Mouse (Mus musculus) heart, embryonic 16.5 days (tissue): ENCODE results near the gene Defb21. TPM values are rescaled to one million over a fixed set of nuclear protein-coding genes. Genes with fewer than 3 reads are reported as not detected.

ENCODE experiments used
- ATAC-seq: fragments of 200-750 bp; cut with Nextera tagmentation; replicated peaks from 2 replicates; pipeline ENCODE4 v1.8.0; 2017; ENCODE audit warnings: moderate number of reproducible peaks; ENCODE audit not compliant: insufficient read depth, low FRiP score; ENCODE audit errors: extremely low read depth
- H3K27ac ChIP-seq: fragments of 300-500 bp; sonication (generic); 2 replicates; pipeline ENCODE4 v1.5.1; 2014; ENCODE audit warnings: mild to moderate bottlenecking, low read length, control low read depth, moderate library complexity
- H3K27me3 ChIP-seq: fragments of 300-500 bp; sonication (generic); 2 replicates; pipeline ENCODE4 v1.6.1; 2014; ENCODE audit warnings: low read length, mixed read lengths; ENCODE audit not compliant: control insufficient read depth, insufficient read depth
- H3K36me3 ChIP-seq: fragments of 300-500 bp; sonication (generic); 2 replicates; pipeline ENCODE4 v1.6.1; 2014; ENCODE audit not compliant: control insufficient read depth, insufficient read depth
- H3K4me1 ChIP-seq: fragments of 300-500 bp; sonication (generic); 2 replicates; pipeline ENCODE4 v1.6.1; 2014; ENCODE audit warnings: low read length, mixed read lengths; ENCODE audit not compliant: control insufficient read depth, insufficient read depth
- H3K4me2 ChIP-seq: fragments of 300-500 bp; sonication (generic); 2 replicates; pipeline ENCODE4 v1.6.1; 2014; ENCODE audit warnings: low read depth, mild to moderate bottlenecking, control low read depth, low read length
- H3K4me3 ChIP-seq: fragments of 300-500 bp; sonication (generic); 2 replicates; pipeline ENCODE4 v1.5.1; 2014; ENCODE audit warnings: mild to moderate bottlenecking, control low read depth, low read length
- H3K9ac ChIP-seq: fragments of 300-500 bp; sonication (generic); 2 replicates; pipeline ENCODE4 v1.6.1; 2014; ENCODE audit warnings: low read length, control low read depth
- H3K9me3 ChIP-seq: fragments of 300-500 bp; sonication (generic); replicated peaks from 2 replicates; pipeline ENCODE4 v1.6.1; 2016; ENCODE audit warnings: low read length; ENCODE audit not compliant: control insufficient read depth
- WGBS: fragments of 180-500 bp; shearing (Covaris S2); extraction: QIAGEN DNeasy Blood & Tissue Kit; methylation state at CpG from one replicate; pipeline ENCODE4 v1.1.7; 2014; 5-methylcytosine and 5-hydroxymethylcytosine counted together
- polyA plus RNA-seq: library from polyadenylated mRNA; unstranded; fragments of >200 nt; fragmentation: Nextera tagmentation; extraction: Ambion mirVana; gene quantifications from 2 replicates; pipeline ENCODE4 v1.2.1, GENCODE M21; 2015

Defb21 gene
- polyA plus RNA-seq, 1 experiment from 2014 or later, result not detected

GRCm38 (mm10) chr2:152556655-152557054, 15.9 kb upstream of the Defb21 start:
- Histone ChIP-seq H3K9ac (no peak overlapping the region), H3K36me3 (no peaks in the 10 kb centered on the region), H3K4me3 (no peak overlapping the region), H3K4me2 (no peak overlapping the region), H3K4me1 (no peaks in the 10 kb centered on the region), H3K27me3 (no peaks in the 10 kb centered on the region), H3K27ac (no peak overlapping the region), H3K9me3 (no peaks in the 10 kb centered on the region)
- WGBS, result 77% methylated on average over 7 of the region's 7 CpGs
- ATAC-seq, result no peak

DNA sequence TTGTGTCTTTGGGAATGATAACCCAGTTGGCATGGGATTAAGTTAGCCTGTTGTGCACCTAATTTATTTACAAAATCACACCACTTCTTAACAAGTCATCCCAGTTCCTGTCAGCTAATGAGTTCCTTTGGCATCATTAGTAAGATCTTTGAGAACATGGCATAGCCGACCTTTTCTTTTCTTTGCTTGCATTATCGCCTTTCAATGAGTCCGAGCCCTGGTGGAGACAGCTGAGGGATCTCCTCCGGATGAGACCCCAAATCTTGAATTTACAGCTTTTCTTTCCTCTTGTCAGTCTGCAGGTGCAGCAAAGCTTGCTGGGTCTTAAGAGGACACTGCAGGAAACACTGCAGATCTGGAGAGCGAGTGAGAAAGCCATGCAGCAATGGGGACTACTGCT, 3.5 kb upstream of the Defb21 start, which contains the start of gene Gm17416:
Gm17416 (plus strand) TSS at position 301 of the 400 bp plus-strand sequence.
- no peak within 1 kb of the TSS for H3K4me3 ChIP-seq
- no peaks in the 10 kb centered on the region for H3K4me1 ChIP-seq
- H3K9me3 ChIP-seq, result 0 out of 2 replicates have a peak, but pooled peaks cover 3% of the 10 kb centered on the region
- no peak for ATAC-seq
- no peak within 1 kb of the TSS for H3K4me2 ChIP-seq
- 82% methylated on average over 5 of the region's 5 CpGs for WGBS
- 0 out of 2 replicates have a peak, but pooled peaks cover 2% of the 10 kb centered on the region for H3K27me3 ChIP-seq
- no peaks in the 10 kb centered on the region for H3K36me3 ChIP-seq
- no peak within 1 kb of the TSS for H3K9ac ChIP-seq
- no peak within 1 kb of the TSS for H3K27ac ChIP-seq

DNA sequence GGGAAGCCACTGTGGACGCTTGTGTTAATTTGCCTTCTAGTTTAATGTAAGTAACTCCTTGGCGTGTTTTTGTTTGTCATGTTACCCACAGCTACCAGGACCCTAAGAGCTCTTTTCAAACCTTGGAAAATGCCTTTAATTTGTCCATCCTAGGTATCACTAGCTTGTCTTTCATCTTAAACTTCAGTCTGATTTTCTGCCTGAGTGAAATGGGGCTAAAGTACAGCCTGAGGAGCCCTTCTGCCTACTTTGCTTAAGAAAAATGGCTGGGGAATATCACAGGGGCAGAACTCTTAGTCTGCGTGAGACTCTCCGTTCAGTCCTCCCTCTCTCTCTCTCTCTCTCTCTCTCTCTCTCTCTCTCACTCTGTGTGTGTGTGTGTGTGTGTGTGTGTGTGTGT, 2.7 kb upstream of the Defb21 start:
- no peak overlapping the region for H3K9ac ChIP-seq
- H3K4me2 ChIP-seq, result no peak overlapping the region
- H3K36me3 ChIP-seq, result no peaks in the 10 kb centered on the region
- no peaks in the 10 kb centered on the region for H3K4me1 ChIP-seq
- H3K27me3 ChIP-seq, result 0 out of 2 replicates have a peak, but pooled peaks cover 2% of the 10 kb centered on the region
- 69% methylated on average over 4 of the region's 4 CpGs for WGBS
- H3K9me3 ChIP-seq, result 0 out of 2 replicates have a peak, but pooled peaks cover 3% of the 10 kb centered on the region
- H3K27ac ChIP-seq, result no peak overlapping the region
- H3K4me3 ChIP-seq, result no peak overlapping the region
- ATAC-seq, result no peak

DNA sequence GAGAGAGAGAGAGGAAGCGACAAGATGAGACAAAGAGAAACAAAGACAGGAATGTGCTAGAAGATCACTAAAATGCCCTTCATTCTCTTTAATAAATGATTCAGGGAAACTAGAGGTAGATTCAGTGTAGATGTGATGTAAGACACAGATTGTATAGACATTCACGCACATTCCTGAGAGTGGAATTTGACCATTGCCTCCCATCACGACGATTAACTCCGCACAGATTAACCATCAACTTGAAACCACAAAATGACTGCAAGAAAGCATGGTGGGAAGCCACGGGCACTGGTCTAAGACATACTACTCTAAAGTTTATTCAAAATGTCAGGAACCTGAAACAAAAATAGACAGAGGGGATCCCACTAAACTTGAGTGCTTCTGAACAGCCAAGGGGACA, 2.2 kb upstream of the Defb21 start:
- 66% methylated on average over 6 of the region's 6 CpGs for WGBS

GRCm38 (mm10) chr2:152573484-152573883, 940 bp downstream of the Defb21 start:
- Histone ChIP-seq H3K36me3 (no peaks in the 10 kb centered on the region), H3K9ac (no peak overlapping the region), H3K27me3 (0 out of 2 replicates have a peak, but pooled peaks cover 2% of the 10 kb centered on the region), H3K4me2 (no peak overlapping the region), H3K27ac (no peak overlapping the region), H3K4me3 (no peak overlapping the region), H3K4me1 (no peaks in the 10 kb centered on the region), H3K9me3 (0 out of 2 replicates have a peak, but pooled peaks cover 3% of the 10 kb centered on the region)
- ATAC-seq, result no peak
- 83% methylated on average over 8 of the region's 8 CpGs for WGBS

More for the DNA sequence above, 2.2 kb upstream of the Defb21 start:
- no peak overlapping the region for H3K4me3 ChIP-seq
- ATAC-seq, result no peak
- no peaks in the 10 kb centered on the region for H3K4me1 ChIP-seq
- H3K4me2 ChIP-seq, result no peak overlapping the region
- no peak overlapping the region for H3K27ac ChIP-seq
- H3K27me3 ChIP-seq, result 0 out of 2 replicates have a peak, but pooled peaks cover 2% of the 10 kb centered on the region
- 0 out of 2 replicates have a peak, but pooled peaks cover 3% of the 10 kb centered on the region for H3K9me3 ChIP-seq
- H3K36me3 ChIP-seq, result no peaks in the 10 kb centered on the region
- no peak overlapping the region for H3K9ac ChIP-seq

- H3K9ac ChIP-seq, result no peak within 1 kb of the TSS
- H3K27ac ChIP-seq, result no peak within 1 kb of the TSS
- WGBS, result 48% methylated on average over 7 of the region's 7 CpGs
Measured at GRCm38 (mm10) chr2:152580107-152580506, 7.6 kb downstream of the Defb21 start, which contains the start of gene Defb19. Defb19 (minus strand) TSS chr2:152580312.

DNA sequence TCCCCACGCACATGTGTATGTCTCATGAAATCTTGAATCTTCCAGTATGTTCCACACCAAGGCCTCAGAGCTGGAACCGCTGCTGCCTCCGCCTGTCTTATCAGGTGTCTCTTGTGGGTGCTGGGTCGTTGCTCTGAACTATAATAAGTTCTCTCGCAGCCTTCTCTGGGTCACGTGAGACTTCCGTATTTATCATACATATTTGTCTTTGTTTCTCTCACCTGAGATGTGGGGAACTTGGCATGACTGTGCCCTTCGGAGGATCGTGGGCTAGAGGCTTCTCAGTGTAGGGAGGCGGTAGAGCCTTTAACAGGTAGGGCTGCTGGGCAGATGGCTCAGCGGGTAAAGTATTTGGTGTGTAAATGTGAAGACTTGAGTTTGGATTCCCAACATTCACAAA, 8.1 kb downstream of the Defb21 start:
- 57% methylated on average over 11 of the region's 11 CpGs for WGBS
- no peak for ATAC-seq

More at GRCm38 (mm10) chr2:152580107-152580506, 7.6 kb downstream of the Defb21 start, which contains the start of gene Defb19:
- Histone ChIP-seq H3K36me3 (no peaks in the 10 kb centered on the region), H3K9me3 (no peaks in the 10 kb centered on the region), H3K4me3 (no peak within 1 kb of the TSS), H3K4me1 (no peaks in the 10 kb centered on the region), H3K4me2 (no peak within 1 kb of the TSS), H3K27me3 (no peaks in the 10 kb centered on the region)
- no peak for ATAC-seq

DNA sequence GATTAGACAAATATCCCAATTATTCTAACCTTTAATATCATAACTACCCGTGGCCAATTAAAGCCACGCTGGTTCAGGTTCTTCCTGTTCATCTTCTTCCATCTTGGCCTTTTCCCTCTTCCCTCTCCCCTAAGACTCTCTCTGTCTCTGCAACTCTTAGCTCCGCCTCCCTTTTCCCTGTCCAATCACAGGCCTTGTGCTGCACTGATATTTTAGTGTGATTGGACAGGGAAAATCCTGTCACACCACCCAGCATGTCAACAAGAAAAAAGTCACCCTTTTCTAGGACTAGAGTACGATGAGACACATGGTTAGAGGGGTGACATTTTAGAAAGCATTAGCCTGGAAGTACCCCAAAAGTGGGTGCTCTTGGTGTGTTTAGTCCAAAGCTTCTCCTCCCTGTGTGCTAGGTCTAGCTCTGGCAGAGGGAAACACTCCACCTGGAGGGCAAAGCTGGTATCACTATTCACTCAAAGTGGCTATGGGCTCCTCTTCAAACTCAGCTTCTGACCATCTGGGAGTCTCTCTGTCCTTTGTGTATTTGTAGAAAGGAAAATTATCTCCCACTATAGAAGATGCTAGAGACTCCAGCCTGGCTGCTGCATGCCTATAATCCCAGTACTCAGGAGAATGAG, 14.5 kb downstream of the Defb21 start:
- no peak for ATAC-seq
- WGBS, result 65% methylated on average over 4 of the region's 4 CpGs
- Histone ChIP-seq H3K36me3 (no peaks in the 10 kb centered on the region), H3K9ac (no peak overlapping the region), H3K4me1 (no peaks in the 10 kb centered on the region), H3K27ac (no peak overlapping the region), H3K4me3 (no peak overlapping the region), H3K9me3 (no peaks in the 10 kb centered on the region), H3K4me2 (no peak overlapping the region), H3K27me3 (no peaks in the 10 kb centered on the region)

More for the DNA sequence above, 8.1 kb downstream of the Defb21 start:
- H3K4me1 ChIP-seq, result no peaks in the 10 kb centered on the region
- no peaks in the 10 kb centered on the region for H3K36me3 ChIP-seq
- H3K4me2 ChIP-seq, result no peak overlapping the region
- no peaks in the 10 kb centered on the region for H3K27me3 ChIP-seq
- no peak overlapping the region for H3K4me3 ChIP-seq
- H3K27ac ChIP-seq, result no peak overlapping the region
- no peak overlapping the region for H3K9ac ChIP-seq
- H3K9me3 ChIP-seq, result no peaks in the 10 kb centered on the region

- Histone ChIP-seq H3K27ac (no peak overlapping the region), H3K4me2 (no peak overlapping the region), H3K9ac (no peak overlapping the region), H3K4me3 (no peak overlapping the region), H3K36me3 (no peaks in the 10 kb centered on the region), H3K9me3 (no peaks in the 10 kb centered on the region), H3K27me3 (no peaks in the 10 kb centered on the region), H3K4me1 (no peaks in the 10 kb centered on the region)
- no peak for ATAC-seq
- WGBS, result 38% methylated on average over 2 of the region's 2 CpGs
Measured at GRCm38 (mm10) chr2:152588450-152588849, 15.9 kb downstream of the Defb21 start.
